Mouse (Mus musculus) ES-E14 (cell line): ENCODE data around the gene Erp27. TPM values are rescaled to one million over a fixed set of nuclear protein-coding genes. Genes with fewer than 3 reads are reported as not detected.

Experiments
- DNase-seq: peaks from one replicate; pipeline ENCODE4 v3.0.0-alpha.2; 2013; ENCODE audit warnings: low read depth, low spot score
- H3K27ac ChIP-seq: 2 replicates; pipeline ENCODE4 v1.5.1; 2012; ENCODE audit warnings: low read depth, mild to moderate bottlenecking, low read length, moderate library complexity, mixed read lengths; ENCODE audit not compliant: poor library complexity, insufficient read depth, severe bottlenecking
- H3K36me3 ChIP-seq: 2 replicates; pipeline ENCODE4 v1.6.1; 2012; ENCODE audit warnings: mild to moderate bottlenecking, low read length, moderate library complexity, mixed read lengths; ENCODE audit not compliant: control insufficient read depth, poor library complexity, insufficient read depth, severe bottlenecking
- H3K4me1 ChIP-seq, 2 experiments: fragments of 150-350 bp in 1 of 2; sonication (generic) in 1 of 2; 2 replicates each; pipeline ENCODE4 v1.6.1; 2012; ENCODE audit warnings: low read length in 2 of 2, mild to moderate bottlenecking in 1 of 2, mixed read lengths in 1 of 2; ENCODE audit not compliant: control insufficient read depth in 2 of 2, insufficient read depth in 2 of 2, poor library complexity in 1 of 2
- H3K4me3 ChIP-seq, 2 experiments: fragments of 150-350 bp in 1 of 2; sonication (generic) in 1 of 2; 2 replicates each; pipeline ENCODE4 v1.5.1; 2012; ENCODE audit warnings: low read length in 2 of 2, low read depth in 1 of 2, mild to moderate bottlenecking in 1 of 2, mixed read lengths in 1 of 2; ENCODE audit not compliant: insufficient read depth in 1 of 2, poor library complexity in 1 of 2, severe bottlenecking in 1 of 2
- H3K9ac ChIP-seq: 2 replicates; pipeline ENCODE4 v1.6.1; 2012; ENCODE audit warnings: low read depth, mild to moderate bottlenecking, low read length, mixed read lengths; ENCODE audit not compliant: poor library complexity, insufficient read depth, severe bottlenecking
- H3K9me3 ChIP-seq: fragments of 150-350 bp; sonication (generic); 2 replicates; pipeline ENCODE4 v1.6.1; 2012; ENCODE audit warnings: low read depth, mild to moderate bottlenecking, low read length; ENCODE audit not compliant: control insufficient read depth, insufficient read depth
- CHD2 ChIP-seq: IDR thresholded peaks from 2 replicates; pipeline ENCODE4 v1.6.1; 2014; ENCODE audit warnings: mild to moderate bottlenecking, low read depth, low read length, inconsistent platforms
- HCFC1 ChIP-seq: IDR thresholded peaks from 2 replicates; pipeline ENCODE4 v1.6.1; 2012; ENCODE audit warnings: low read length, inconsistent platforms, borderline replicate concordance; ENCODE audit not compliant: insufficient read depth
- MAFK ChIP-seq: IDR thresholded peaks from 2 replicates; pipeline ENCODE4 v1.6.1; 2014; ENCODE audit warnings: mild to moderate bottlenecking, low read depth, low read length, inconsistent platforms; ENCODE audit not compliant: insufficient read depth
- ZC3H11A ChIP-seq: IDR thresholded peaks from 2 replicates; pipeline ENCODE4 v1.6.1; 2012; ENCODE audit warnings: low read depth, mild to moderate bottlenecking, inconsistent platforms, low read length, borderline replicate concordance
- ZNF384 ChIP-seq: IDR thresholded peaks from 2 replicates; pipeline ENCODE4 v1.6.1; 2012; ENCODE audit warnings: low read depth, low read length, inconsistent platforms
- in situ Hi-C, 2 experiments: fragments of 600-800 bp; cut with MboI; formaldehyde crosslinking; loops; one replicate each; pipeline ENCODE4 v1.15.1; 2025; ENCODE audit warnings: low sequenced_read_pairs in 2 of 2, inconsistent platforms in 1 of 2; ENCODE audit not compliant: unreplicated experiment in 2 of 2
- total RNA-seq: library from RNA; depleted of rRNA; stranded (reverse); fragments of 300-350 nt; gene quantifications from 2 replicates; pipeline ENCODE4 v1.2.3, GENCODE M21; 2012

Gene Erp27
- total RNA-seq, 1 experiment, result not detected

DNA sequence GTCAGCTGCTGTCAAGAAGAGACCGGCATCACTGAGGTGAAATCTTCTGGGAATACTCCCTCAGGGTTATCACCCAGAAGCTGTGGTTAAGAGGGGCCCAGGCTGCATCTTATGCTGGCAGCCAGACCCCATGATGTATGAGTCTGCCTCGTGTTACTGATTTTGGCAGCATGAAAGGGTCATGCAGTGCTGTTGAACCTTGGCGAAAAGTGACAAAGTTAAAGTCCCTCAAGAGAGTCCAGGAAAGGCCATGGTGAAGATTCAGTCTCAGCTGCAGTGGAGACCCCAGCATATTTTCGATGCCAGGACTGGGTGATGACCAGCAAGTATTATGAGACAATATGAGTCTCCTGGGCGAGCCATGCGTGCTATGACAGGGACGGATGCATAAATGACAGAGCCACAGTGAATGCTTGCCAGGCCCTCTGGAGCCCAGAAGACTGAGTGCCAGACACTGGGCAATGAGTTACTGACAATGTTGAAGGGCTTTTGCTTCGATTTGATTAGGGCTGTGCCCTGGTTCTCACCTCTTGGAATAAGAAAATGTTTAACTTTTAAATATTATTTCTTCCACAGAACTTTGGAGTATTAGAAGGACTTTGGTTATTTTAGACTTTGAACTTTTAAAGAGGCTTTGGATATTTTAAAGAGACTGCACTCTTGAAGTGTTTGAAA, 6.1 kb downstream of the Erp27 start:
- in situ Hi-C loops, result no loop called here
- no peaks in the 10 kb centered on the region for H3K4me1 ChIP-seq
- no peak overlapping the region for H3K4me3 ChIP-seq
- no peak overlapping the region for H3K27ac ChIP-seq
- no peaks in the 10 kb centered on the region for H3K9me3 ChIP-seq
- no peak overlapping the region for H3K9ac ChIP-seq
- TF ChIP-seq ZC3H11A (no peak), MAFK (no peak), HCFC1 (no peak), ZNF384 (no peak), CHD2 (no peak)
- H3K36me3 ChIP-seq, result no peaks in the 10 kb centered on the region
- DNase-seq, result no peak

DNA sequence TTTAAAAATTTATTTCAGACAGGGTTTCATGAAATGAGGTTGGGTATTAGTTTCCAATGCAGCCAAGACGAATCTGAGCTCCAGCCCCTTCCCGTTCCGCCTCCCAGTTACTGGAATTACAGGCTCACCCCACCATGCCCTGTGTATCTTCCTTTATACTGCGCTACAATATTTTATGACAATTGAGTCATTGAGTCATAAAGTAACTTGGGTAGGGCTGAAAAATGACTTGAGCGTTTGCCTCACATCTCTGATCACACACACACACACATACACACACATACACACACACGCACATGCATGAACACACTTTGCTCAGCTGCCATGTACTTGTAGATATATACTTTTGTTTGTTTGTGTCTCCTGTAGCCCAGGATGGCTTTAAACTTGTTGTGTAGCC, 7.7 kb downstream of the Erp27 start:
- Histone ChIP-seq H3K9ac (no peak overlapping the region), H3K4me3 (no peak overlapping the region), H3K27ac (no peak overlapping the region), H3K4me1 (no peaks in the 10 kb centered on the region), H3K36me3 (no peaks in the 10 kb centered on the region), H3K9me3 (no peaks in the 10 kb centered on the region)
- no peak for DNase-seq
- in situ Hi-C loops, result no loop called here
- TF ChIP-seq HCFC1, result no peak
- TF ChIP-seq ZNF384, result no peak
- no peak for TF ChIP-seq MAFK
- no peak for TF ChIP-seq ZC3H11A
- no peak for TF ChIP-seq CHD2

DNA sequence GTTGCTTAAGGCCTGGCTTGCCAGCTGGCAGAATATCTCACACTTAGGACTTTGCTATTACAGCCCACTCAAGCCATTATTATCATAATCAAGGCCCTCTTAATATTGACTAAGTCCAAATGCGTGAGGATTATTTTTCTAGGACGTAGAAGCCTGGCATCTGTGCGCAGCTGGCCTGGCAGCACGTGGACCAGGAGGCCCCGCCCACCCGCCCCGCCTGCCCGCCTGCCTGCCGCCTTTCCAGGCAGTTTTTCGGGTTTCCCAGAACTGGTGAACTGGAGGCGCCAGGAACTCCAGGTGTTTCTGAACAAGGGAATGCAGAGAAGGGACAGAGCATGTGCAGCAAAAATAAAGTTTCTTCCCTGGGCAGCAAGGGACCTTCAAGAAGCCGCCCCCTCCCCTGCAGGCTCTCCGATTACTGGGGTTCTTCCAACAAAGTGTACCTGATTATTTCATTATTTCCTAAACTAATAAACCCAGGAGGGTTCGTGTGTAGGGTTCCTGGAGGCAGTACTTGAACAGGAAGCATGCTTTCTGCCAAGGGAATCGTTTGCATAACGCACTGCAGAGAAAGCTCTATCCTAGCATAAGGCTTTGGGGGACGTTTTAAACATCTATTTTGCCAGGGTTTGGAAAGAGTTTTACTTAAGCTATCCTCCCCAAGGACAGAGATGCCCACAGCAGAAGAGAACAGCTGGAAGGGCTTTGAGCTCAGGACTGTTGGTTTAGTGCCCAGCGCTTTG, 8.4 kb downstream of the Erp27 start:
- no peak overlapping the region for H3K4me3 ChIP-seq
- no peak overlapping the region for H3K27ac ChIP-seq
- no peaks in the 10 kb centered on the region for H3K9me3 ChIP-seq
- H3K36me3 ChIP-seq, result no peaks in the 10 kb centered on the region
- in situ Hi-C loops, result no loop called here
- no peak overlapping the region for H3K9ac ChIP-seq
- no peaks in the 10 kb centered on the region for H3K4me1 ChIP-seq
- TF ChIP-seq MAFK (no peak), ZNF384 (no peak), HCFC1 (no peak), CHD2 (no peak), ZC3H11A (no peak)
- DNase-seq, result no peak

DNA sequence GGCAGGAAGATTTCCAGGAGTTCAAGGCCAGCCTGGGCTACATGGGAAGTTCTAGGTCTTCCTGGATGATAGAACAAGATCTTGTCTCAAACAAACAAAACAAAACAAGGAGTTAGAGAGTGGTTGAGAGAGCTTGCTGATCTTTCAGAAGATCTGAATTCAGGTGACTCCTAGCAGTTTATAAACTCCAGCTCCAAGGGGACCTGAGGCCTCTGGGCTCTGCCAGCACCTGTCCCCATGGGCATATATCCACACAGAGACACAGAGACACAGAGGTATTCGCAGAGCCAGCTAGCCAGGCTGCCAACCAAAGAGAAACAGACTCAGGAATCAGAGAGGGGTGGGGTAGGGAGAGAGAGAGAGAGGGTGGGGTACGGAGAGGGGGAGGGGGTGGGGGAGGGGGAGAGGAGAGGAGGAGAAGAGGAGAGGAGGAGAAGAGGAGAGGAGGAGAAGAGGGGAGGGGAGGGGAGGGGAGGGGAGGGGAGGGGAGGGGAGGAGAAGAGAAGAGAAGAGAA, 9.2 kb downstream of the Erp27 start:
- DNase-seq, result no peak
- H3K9me3 ChIP-seq, result no peaks in the 10 kb centered on the region
- H3K4me1 ChIP-seq, result no peaks in the 10 kb centered on the region
- in situ Hi-C loops, result no loop called here
- H3K36me3 ChIP-seq, result no peaks in the 10 kb centered on the region
- TF ChIP-seq ZC3H11A, result no peak
- no peak for TF ChIP-seq MAFK
- no peak for TF ChIP-seq ZNF384
- TF ChIP-seq HCFC1, result no peak
- TF ChIP-seq CHD2, result no peak
- H3K9ac ChIP-seq, result no peak overlapping the region
- no peak overlapping the region for H3K4me3 ChIP-seq
- H3K27ac ChIP-seq, result no peak overlapping the region
